Mouse (Mus musculus): ENCODE results near the gene Mecom.

The Mecom gene

GRCm38 (mm10) chr3:30150071-30150470 is 397.7 kb downstream of the Mecom start:
- DNase-seq (ENCODE audit: low spot score in 2 of 2), result no peak

- no peak for DNase-seq (ENCODE audit: low spot score in 2 of 2)
Observed at GRCm38 (mm10) chr3:30148378-30149079, 399.3 kb downstream of the Mecom start.

- no peak for DNase-seq (ENCODE audit: low spot score in 2 of 2)
Observed at GRCm38 (mm10) chr3:30145051-30145450, 402.8 kb downstream of the Mecom start.

DNA sequence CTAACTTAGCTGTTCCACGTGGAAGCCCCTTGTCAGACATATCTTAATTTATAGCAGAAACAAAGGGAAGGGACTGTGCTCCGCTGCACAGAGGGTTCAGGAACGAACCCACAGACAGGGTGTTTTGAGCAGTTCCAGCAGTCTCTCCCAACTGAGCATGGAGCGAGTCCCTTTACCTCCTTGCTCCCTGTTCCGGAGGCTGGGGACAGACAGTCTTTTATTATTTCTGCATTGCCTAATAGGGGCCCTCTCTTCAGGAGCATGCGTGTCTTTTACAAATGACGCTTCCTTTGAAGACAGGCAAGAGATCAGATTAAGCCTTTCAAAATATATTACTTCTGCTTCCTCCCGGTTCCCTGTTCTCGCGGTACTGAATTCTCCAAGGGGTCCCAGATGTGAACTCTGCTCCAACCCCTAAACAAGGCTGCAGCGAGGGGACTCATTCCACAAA is 403.8 kb downstream of the Mecom start:
- no peak for DNase-seq (ENCODE audit: low spot score in 2 of 2)

- DNase-seq (ENCODE audit: low spot score in 2 of 2), result no peak
Observed at GRCm38 (mm10) chr3:30143440-30143839, 404.4 kb downstream of the Mecom start.

GRCm38 (mm10) chr3:30140349-30140748 is 407.5 kb downstream of the Mecom start:
- no peak for DNase-seq (ENCODE audit: low spot score in 2 of 2)

GRCm38 (mm10) chr3:30139678-30140077 is 408.1 kb downstream of the Mecom start:
- DNase-seq (ENCODE audit: low spot score in 2 of 2), result no peak

- no peak for DNase-seq (ENCODE audit: low spot score in 2 of 2)
Observed at GRCm38 (mm10) chr3:30138588-30138987, 409.2 kb downstream of the Mecom start.

DNA sequence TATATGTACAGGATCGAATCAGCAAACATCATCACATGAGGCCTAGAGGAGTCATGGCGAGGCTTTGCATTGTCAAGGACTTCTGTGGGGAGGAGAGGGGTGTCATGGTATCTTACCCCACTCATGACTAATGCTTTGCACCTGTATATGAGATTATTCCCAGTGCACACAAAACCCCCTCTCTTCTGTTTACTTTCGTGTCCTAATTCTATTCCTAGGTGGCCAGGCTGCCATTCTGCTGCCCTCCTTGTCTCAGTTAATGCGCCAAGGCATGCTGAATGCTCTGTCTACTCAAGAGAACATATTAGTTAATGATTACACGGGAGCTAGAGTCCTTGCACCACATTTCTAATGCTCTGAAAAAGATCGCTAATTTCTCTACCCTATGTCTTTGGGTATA is 412.0 kb downstream of the Mecom start:
- no peak for DNase-seq (ENCODE audit: low spot score in 2 of 2)

DNA sequence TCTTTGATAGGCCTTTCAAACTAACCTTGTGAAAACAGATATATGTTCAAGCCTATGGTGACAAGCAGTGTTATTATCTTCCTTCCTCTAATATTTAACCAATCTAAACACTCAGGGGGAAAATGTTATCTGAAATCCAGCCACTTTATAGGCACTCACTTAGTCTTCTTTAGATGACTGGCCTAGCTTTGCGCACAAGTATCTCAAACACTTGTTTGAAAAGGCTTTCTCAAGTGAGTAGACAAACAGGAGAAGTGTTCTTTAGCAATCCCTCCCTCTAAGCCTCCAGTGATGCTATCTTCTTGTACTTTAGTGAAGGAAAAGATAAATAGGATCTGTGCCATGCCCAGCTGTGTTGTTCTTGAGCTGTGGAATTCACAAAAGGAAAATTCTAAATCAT is 412.7 kb downstream of the Mecom start:
- DNase-seq (ENCODE audit: low spot score in 2 of 2), result no peak

- DNase-seq (ENCODE audit: low spot score in 2 of 2), result no peak
Observed at GRCm38 (mm10) chr3:30132981-30133380, 414.8 kb downstream of the Mecom start.

- no peak for DNase-seq (ENCODE audit: low spot score in 2 of 2)
Observed at GRCm38 (mm10) chr3:30132370-30132769, 415.4 kb downstream of the Mecom start.

DNA sequence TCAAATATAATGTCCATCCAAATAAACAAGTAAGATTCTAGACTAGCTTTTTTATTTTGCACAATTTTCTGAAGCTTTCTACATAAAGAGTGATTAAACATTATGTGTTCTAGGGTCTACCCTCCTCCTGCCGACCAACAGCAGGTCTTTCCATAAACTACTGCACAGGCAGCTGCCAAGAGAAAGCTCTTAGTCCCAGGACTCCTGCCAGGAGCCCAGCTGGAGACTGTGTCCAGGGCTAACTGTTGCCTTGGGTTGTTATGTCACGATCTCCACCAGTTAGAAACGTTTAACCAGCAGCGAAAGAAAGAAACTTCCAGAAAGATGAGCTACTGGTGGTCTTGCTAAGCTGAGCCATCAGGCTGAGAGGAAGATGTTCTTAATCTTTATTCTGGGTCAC is 417.3 kb downstream of the Mecom start:
- DNase-seq (ENCODE audit: low spot score in 2 of 2), result no peak

- DNase-seq (ENCODE audit: low spot score in 2 of 2), result no peak
Observed at GRCm38 (mm10) chr3:30122618-30123017, 425.2 kb downstream of the Mecom start.

DNA sequence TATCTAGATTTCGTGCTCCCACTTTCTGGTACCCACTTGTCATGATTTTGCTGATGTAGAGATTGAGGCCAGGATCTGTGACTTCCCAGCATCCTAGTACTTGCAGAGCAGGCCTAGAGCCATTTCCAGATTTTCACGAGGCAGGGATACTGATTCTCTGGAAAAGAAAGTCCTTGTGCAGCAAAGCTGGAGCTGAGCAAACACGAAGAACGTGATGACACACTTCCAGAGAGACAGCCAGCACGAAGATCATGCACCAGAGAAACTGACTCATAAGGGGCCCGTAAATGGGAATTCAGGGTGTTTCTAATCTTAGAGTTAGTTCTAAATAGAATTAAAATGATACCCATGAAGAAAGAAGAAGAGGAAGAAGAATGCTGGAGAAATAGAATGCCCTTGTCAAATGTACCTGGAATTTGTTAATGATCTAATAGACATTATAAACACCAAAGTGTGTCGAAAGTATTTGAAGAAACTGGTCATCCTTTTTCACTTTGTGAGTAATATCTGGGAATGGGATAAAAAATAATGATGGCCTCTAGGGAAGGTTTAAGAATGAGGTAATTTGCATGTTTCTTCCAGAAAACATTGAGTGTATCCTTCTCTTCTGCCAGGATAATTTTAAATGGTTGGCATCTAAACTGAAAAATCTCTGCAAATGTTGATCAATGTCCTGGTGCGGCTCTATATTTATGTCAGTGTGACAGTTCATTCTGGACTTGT is 426.9 kb downstream of the Mecom start:
- DNase-seq (ENCODE audit: low spot score in 2 of 2), result no peak

DNA sequence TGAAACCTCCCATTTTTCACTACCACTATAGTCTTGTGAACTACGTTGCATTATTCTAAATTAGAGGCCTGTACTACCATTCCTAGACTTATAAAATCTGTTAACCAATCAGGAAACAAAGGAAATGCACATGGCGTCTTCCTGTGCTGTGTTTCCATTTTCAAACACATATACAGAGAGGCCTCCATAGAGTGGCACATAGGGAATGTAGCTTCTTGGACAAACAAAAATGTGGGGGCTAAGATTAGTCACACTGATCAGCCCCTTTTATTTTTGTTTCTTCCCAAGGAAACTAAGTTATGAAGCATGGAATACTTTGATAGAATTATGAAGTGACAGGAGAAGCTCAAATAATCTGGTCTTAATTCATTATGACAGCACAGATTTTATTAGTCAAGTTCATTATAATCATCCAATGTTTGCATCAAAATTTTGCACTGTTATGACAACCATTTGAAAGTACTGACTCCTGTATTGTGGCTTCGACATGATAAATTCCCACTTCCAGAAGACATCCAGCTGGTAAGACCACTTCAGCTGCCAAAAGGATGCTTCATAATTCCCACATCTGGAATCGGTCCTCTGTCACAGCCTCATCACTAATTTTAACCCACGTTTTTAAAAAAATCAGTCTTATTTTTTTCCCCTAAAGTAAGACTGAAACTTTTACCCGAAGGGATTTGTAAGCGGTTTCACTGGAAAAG is 429.1 kb downstream of the Mecom start:
- DNase-seq (ENCODE audit: low spot score in 2 of 2), result no peak

- no peak for DNase-seq (ENCODE audit: low spot score in 2 of 2)
Observed at GRCm38 (mm10) chr3:30113249-30113770, 434.5 kb downstream of the Mecom start.

DNA sequence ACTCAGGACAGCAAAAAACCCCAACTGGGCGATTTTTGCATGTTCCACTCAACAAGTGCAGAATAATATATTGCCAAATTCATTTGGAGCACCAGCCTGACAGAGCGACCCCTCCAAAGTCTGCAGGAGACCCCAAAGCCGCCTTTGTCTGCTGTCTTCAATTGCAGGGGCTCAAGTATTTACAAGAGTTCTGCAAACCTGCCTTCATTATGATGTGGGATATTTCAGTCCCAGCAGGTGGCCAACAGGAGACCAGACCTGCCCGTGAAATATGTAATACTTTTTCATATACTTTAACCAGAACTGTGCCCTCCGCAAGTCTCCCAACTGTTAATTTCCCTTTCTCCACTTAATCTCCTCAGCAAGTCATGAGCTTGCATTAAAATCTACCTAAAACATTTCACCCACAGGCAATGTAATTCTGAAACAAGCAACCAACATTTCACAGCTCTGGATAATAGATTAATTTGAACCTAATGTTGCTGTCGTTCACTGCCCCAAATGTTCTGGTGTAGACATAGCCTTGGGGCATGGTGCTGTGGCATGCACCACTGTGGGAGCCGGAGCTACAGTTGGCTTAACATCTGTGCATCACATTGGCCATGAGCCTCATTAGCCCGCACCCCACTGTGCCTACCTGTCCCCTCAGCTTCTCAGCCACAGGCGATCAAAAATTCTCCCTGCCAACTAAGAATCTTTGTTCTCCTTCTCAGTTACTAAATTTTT is 439.7 kb downstream of the Mecom start:
- no peak for DNase-seq (ENCODE audit: low spot score in 2 of 2)

GRCm38 (mm10) chr3:30106481-30106880 is 441.3 kb downstream of the Mecom start:
- no peak for DNase-seq (ENCODE audit: low spot score in 2 of 2)

- no peak for DNase-seq (ENCODE audit: low spot score in 2 of 2)
Observed at GRCm38 (mm10) chr3:30105859-30106258, 441.9 kb downstream of the Mecom start.

GRCm38 (mm10) chr3:30105194-30105823 is 442.5 kb downstream of the Mecom start:
- no peak for DNase-seq (ENCODE audit: low spot score in 2 of 2)

All from spleen, postnatal 4 days (tissue).